Mouse (Mus musculus) hematopoietic stem cell, adult 5-6 weeks (primary cell): ENCODE measurements at regions not wholly inside any gene's neighbourhood (a gene's known extent, or its start where the extent isn't known, plus 50 kb on each side); places are given as distances from the start of the nearest gene placed in this dataset.

Source experiments
- ATAC-seq, 2 experiments: fragments of 125-278 bp in 1 of 2; replicated peaks in 1 of 2; 2 replicates each; pipeline ENCODE4 v1.8.0; 2016 to 2017; ENCODE audit warnings: inconsistent platforms in 2 of 2, mild to moderate bottlenecking in 2 of 2, moderate number of reproducible peaks in 2 of 2, low read depth in 1 of 2, moderate TSS enrichment in 1 of 2; ENCODE audit not compliant: low FRiP score in 2 of 2, poor library complexity in 2 of 2, severe bottlenecking in 2 of 2, insufficient read depth in 1 of 2, low TSS enrichment in 1 of 2

- ATAC-seq, result no peak
Observed at GRCm38 (mm10) chr10:17656305-17656704, 66.7 kb upstream of the Cited2 start.

GRCm38 (mm10) chr10:17656872-17657482 is 66.0 kb upstream of the Cited2 start:
- 0 out of 4 replicates have a peak, but pooled peaks of 1 of the 2 experiments have one; percentile 36 for ATAC-seq

GRCm38 (mm10) chr10:17659575-17659974 is 63.4 kb upstream of the Cited2 start:
- no peak for ATAC-seq

- peak; percentile 68 to 82; a peak in 3 of 4 replicates for ATAC-seq
Observed at GRCm38 (mm10) chr10:17660836-17661452, 62.1 kb upstream of the Cited2 start.

- no peak for ATAC-seq
Observed at GRCm38 (mm10) chr10:17666089-17666488, 56.9 kb upstream of the Cited2 start.

- ATAC-seq, result peak; percentile 48 to 69; a peak in 3 of 4 replicates
Observed at GRCm38 (mm10) chr10:17669401-17669800, 53.6 kb upstream of the Cited2 start.
